Mouse (Mus musculus): ENCODE measurements around the gene Atg7. TPM values are rescaled to one million over a fixed set of nuclear protein-coding genes. Genes with fewer than 3 reads are reported as not detected.

Atg7 gene
- polyA plus RNA-seq, 1 experiment from 2014 or later, result 10.9 TPM

GRCm38 (mm10) chr6:114682092-114682711 lies 39.3 kb downstream of the Atg7 start:
- Histone ChIP-seq H3K4me2 (ENCODE audit: low read depth, low read length) (no peak overlapping the region), H3K36me3 (replicated peaks; ENCODE audit: insufficient read depth, low read length) (peaks cover 31% of the 10 kb centered on the region), H3K27ac (ENCODE audit: low read depth) (no peak overlapping the region), H3K4me3 (ENCODE audit: low read depth, low read length) (no peak overlapping the region), H3K27me3 (ENCODE audit: insufficient read depth, low read length) (no peaks in the 10 kb centered on the region), H3K4me1 (ENCODE audit: insufficient read depth) (no peaks in the 10 kb centered on the region; the same call in 1 of the 2 replicates), H3K9ac (replicated peaks) (no peak overlapping the region), H3K9me3 (ENCODE audit: low read length) (no peaks in the 10 kb centered on the region)
- ATAC-seq, result no peak
- no peak for TF ChIP-seq EP300 (IDR thresholded peaks at IDR 0.05; ENCODE audit: low read depth)
- no peak for TF ChIP-seq CTCF (IDR thresholded peaks at IDR 0.05; ENCODE audit: low read depth)
- no peak for DNase-seq
- WGBS (ENCODE audit: insufficient replicate concordance), result 86% methylated on average over 9 of the region's 9 CpGs

DNA sequence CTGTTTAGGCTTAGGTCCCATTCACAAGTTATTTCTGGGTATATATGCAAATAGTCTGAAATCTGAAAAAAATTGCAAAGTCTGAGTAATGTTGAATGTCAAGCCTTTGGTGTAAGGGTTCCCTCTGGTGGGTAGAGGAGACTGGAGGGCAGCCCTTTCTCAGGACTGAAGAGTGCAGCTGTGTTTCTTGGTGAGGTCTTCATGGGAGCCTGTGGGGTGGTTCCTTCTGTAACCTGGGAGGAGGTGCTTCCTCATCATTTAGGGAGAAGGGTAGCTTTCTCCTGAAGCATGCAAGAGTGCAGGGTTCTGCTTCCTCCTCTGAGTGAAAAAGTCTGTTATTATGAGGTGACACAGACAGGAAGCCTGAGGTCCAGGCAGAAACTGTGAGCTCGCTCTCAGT lies 40.8 kb downstream of the Atg7 start:
- Histone ChIP-seq H3K36me3 (replicated peaks; ENCODE audit: insufficient read depth, low read length) (peaks cover 23% of the 10 kb centered on the region), H3K27ac (ENCODE audit: low read depth) (no peak overlapping the region), H3K4me1 (ENCODE audit: insufficient read depth) (no peaks in the 10 kb centered on the region; the same call in 1 of the 2 replicates), H3K27me3 (ENCODE audit: insufficient read depth, low read length) (no peaks in the 10 kb centered on the region), H3K4me2 (ENCODE audit: low read depth, low read length) (no peak overlapping the region), H3K9me3 (ENCODE audit: low read length) (no peaks in the 10 kb centered on the region), H3K4me3 (ENCODE audit: low read depth, low read length) (no peak overlapping the region), H3K9ac (replicated peaks) (no peak overlapping the region)
- 90% methylated on average over 1 of the region's 1 CpGs for WGBS (ENCODE audit: insufficient replicate concordance)
- ATAC-seq (no peak), DNase-seq (no peak)
- no peak for TF ChIP-seq EP300 (IDR thresholded peaks at IDR 0.05; ENCODE audit: low read depth)
- TF ChIP-seq CTCF (IDR thresholded peaks at IDR 0.05; ENCODE audit: low read depth), result peak; percentile 37

GRCm38 (mm10) chr6:114684407-114684806 lies 41.5 kb downstream of the Atg7 start:
- DNase-seq (no peak), ATAC-seq (no peak)
- H3K9me3 ChIP-seq (ENCODE audit: low read length), result no peaks in the 10 kb centered on the region
- peaks cover 23% of the 10 kb centered on the region for H3K36me3 ChIP-seq (replicated peaks; ENCODE audit: insufficient read depth, low read length)
- no peak overlapping the region for H3K4me3 ChIP-seq (ENCODE audit: low read depth, low read length)
- no peak overlapping the region for H3K27ac ChIP-seq (ENCODE audit: low read depth)
- H3K4me2 ChIP-seq (ENCODE audit: low read depth, low read length), result no peak overlapping the region
- TF ChIP-seq CTCF (IDR thresholded peaks at IDR 0.05; ENCODE audit: low read depth), result no peak
- TF ChIP-seq EP300 (IDR thresholded peaks at IDR 0.05; ENCODE audit: low read depth), result no peak
- no peaks in the 10 kb centered on the region for H3K27me3 ChIP-seq (ENCODE audit: insufficient read depth, low read length)
- 61% methylated on average over 3 of the region's 3 CpGs for WGBS (ENCODE audit: insufficient replicate concordance)
- no peaks in the 10 kb centered on the region; the same call in 1 of the 2 replicates for H3K4me1 ChIP-seq (ENCODE audit: insufficient read depth)
- no peak overlapping the region for H3K9ac ChIP-seq (replicated peaks)

- TF ChIP-seq CTCF (IDR thresholded peaks at IDR 0.05; ENCODE audit: low read depth), result peak; percentile 41
- TF ChIP-seq EP300 (IDR thresholded peaks at IDR 0.05; ENCODE audit: low read depth), result no peak
- 79% methylated on average over 1 of the region's 1 CpGs for WGBS (ENCODE audit: insufficient replicate concordance)
- no peak overlapping the region for H3K4me2 ChIP-seq (ENCODE audit: low read depth, low read length)
Measured at GRCm38 (mm10) chr6:114685412-114685811, 42.5 kb downstream of the Atg7 start.

GRCm38 (mm10) chr6:114687035-114687434 lies 44.1 kb downstream of the Atg7 start:
- TF ChIP-seq EP300 (IDR thresholded peaks at IDR 0.05; ENCODE audit: low read depth) (no peak), CTCF (IDR thresholded peaks at IDR 0.05; ENCODE audit: low read depth) (no peak)
- Histone ChIP-seq H3K27me3 (ENCODE audit: insufficient read depth, low read length) (no peaks in the 10 kb centered on the region), H3K4me3 (ENCODE audit: low read depth, low read length) (no peak overlapping the region), H3K9ac (replicated peaks) (no peak overlapping the region), H3K36me3 (replicated peaks; ENCODE audit: insufficient read depth, low read length) (peaks cover 11% of the 10 kb centered on the region; the same call in 1 of the 2 replicates), H3K9me3 (ENCODE audit: low read length) (no peaks in the 10 kb centered on the region), H3K27ac (ENCODE audit: low read depth) (no peak overlapping the region), H3K4me1 (ENCODE audit: insufficient read depth) (no peaks in the 10 kb centered on the region), H3K4me2 (ENCODE audit: low read depth, low read length) (no peak overlapping the region)
- ATAC-seq, result no peak
- DNase-seq, result no peak
- 56% methylated on average over 1 of the region's 1 CpGs for WGBS (ENCODE audit: insufficient replicate concordance)

More at GRCm38 (mm10) chr6:114685412-114685811, 42.5 kb downstream of the Atg7 start:
- Histone ChIP-seq H3K9me3 (ENCODE audit: low read length) (no peaks in the 10 kb centered on the region), H3K4me1 (ENCODE audit: insufficient read depth) (no peaks in the 10 kb centered on the region), H3K4me3 (ENCODE audit: low read depth, low read length) (no peak overlapping the region), H3K27me3 (ENCODE audit: insufficient read depth, low read length) (no peaks in the 10 kb centered on the region), H3K27ac (ENCODE audit: low read depth) (no peak overlapping the region), H3K9ac (replicated peaks) (no peak overlapping the region), H3K36me3 (replicated peaks; ENCODE audit: insufficient read depth, low read length) (peaks cover 15% of the 10 kb centered on the region; the same call in 1 of the 2 replicates)
- no peak for DNase-seq
- ATAC-seq, result no peak

- Histone ChIP-seq H3K27ac (ENCODE audit: low read depth) (no peak overlapping the region), H3K4me2 (ENCODE audit: low read depth, low read length) (no peak overlapping the region), H3K9ac (replicated peaks) (no peak overlapping the region), H3K4me3 (ENCODE audit: low read depth, low read length) (no peak overlapping the region), H3K9me3 (ENCODE audit: low read length) (no peaks in the 10 kb centered on the region), H3K4me1 (ENCODE audit: insufficient read depth) (no peaks in the 10 kb centered on the region), H3K27me3 (ENCODE audit: insufficient read depth, low read length) (no peaks in the 10 kb centered on the region), H3K36me3 (replicated peaks; ENCODE audit: insufficient read depth, low read length) (peaks cover 2% of the 10 kb centered on the region; the same call in 1 of the 2 replicates)
- no peak for ATAC-seq
- TF ChIP-seq EP300 (IDR thresholded peaks at IDR 0.05; ENCODE audit: low read depth), result no peak
- TF ChIP-seq CTCF (IDR thresholded peaks at IDR 0.05; ENCODE audit: low read depth), result no peak
- 28% methylated on average over 2 of the region's 2 CpGs for WGBS (ENCODE audit: insufficient replicate concordance)
- DNase-seq, result no peak
Measured at GRCm38 (mm10) chr6:114690661-114691060, 47.8 kb downstream of the Atg7 start.
